Mouse (Mus musculus): ENCODE data around the gene Parp3.

DNA sequence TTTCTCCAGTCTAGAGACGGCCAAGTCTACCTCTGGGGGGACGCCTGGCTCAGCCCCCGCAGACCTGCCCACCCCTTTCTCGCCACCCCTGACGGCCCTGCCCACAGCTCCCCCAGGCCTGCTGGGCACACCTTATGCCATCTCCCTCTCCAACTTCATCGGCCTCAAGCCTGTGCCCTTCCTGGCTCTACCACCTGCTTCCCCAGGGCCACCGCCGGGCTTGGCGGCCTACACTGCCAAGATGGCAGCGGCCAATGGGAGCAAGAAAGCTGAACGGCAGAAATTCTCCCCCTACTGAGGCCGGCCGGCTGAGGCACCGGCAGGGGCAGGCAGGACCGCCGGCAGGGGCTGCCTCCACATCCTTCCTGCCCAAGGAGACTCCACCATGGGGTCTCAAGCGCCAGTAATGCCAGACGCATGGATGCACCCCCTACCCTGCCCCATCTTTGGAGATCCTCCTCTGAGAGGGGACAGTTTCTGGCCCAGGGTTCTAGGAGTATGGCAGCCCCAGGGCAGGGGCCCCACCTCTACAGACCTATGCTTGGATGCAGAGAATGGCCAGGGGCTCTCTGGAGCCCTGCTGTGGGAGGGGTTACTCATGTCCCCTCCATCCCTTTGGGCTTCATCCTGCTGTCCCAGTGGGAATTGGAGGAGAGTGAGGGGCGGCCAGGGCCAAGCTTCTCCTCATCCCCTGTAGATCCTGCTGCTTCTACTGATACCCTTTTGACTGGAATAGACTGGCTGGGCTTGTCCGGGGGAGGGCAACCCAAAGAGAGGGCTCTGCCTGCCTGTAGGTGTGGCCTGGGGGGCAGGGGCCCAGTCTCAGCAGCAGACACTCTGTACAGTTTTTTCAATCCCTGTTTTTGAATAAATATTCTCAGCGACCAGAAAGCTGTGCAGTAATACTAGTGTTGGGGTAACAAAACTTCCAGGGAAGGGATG is 13.4 kb downstream of the Parp3 start:
- TF ChIP-seq TAL1 (IDR thresholded peaks at IDR 0.05; ENCODE audit: low read length) (no peak), GATA1 (IDR thresholded peaks at IDR 0.05; ENCODE audit: low read length) (no peak)

Measured in erythroblast, embryonic 14.5 days (primary cell).